Mouse (Mus musculus) CD4-positive, CD25-positive, alpha-beta regulatory T cell (primary cell): ENCODE measurements around the gene Gm21904. TPM values are rescaled to one million over a fixed set of nuclear protein-coding genes. Genes with fewer than 3 reads are reported as not detected.

ENCODE experiments used
- polyA plus RNA-seq: library from polyadenylated mRNA; unstranded; fragments of 100-300 nt; shearing (Covaris generic); gene quantifications from one replicate; pipeline ENCODE4 v1.2.1, GENCODE M21; 2017

Gm21904 gene
- polyA plus RNA-seq: not detected

DNA sequence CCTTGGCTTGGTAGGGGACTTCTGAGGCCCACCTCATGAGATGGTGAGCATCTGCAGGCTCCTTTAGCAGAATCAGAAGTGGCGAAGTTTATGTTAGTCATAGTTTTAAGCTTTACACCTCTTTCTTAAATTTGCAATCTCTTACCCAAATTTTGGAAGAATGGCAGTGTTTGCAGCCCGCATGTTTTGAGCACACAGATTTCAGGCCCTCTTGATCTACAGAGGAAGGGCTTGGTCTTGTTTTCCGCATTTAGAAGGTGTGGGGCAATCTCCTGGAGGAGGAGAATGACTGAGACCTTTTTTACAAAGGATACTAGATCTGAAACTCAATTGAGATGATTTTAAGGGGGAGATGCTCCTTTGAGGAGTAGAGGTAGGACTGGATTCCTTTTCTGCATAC lies at the start of gene Gm21904:
TSS of gene Gm21904 (minus strand) at position 101 of the 400 bp plus-strand sequence.

DNA sequence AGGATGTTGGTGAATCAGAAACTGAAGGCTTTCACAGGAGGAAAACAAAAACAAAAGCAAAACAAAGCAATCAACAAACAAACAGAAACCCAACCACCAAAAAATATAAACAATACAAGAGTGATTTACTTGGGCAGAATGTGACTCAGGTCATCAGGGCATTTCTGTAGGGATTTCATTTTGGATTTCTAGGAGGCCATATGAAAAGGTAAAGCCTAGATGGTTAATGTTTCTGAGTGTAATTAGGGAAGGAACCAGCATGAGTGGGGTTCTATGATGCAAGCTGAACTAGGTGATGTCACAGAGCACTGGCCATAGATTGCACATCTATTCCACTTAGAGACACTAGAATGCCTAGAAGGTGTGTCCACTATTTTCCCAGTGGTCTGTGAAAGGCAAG lies 28.4 kb upstream of the Gm21904 start, which contains the start of the genes Gm20772 and Gm20831:
TSS of gene Gm20772 (plus strand) at position 301 of the 400 bp plus-strand sequence.
TSS of gene Gm20831 (plus strand) at position 301 of the 400 bp plus-strand sequence.

Other genes starting within 250 kb of the Gm21904 start
- gene Gm20772, start 28.5 kb upstream of the Gm21904 start, polyA plus RNA-seq: not detected
- gene Gm20831, start 28.5 kb upstream of the Gm21904 start, polyA plus RNA-seq: not detected
- gene Srsy, start 91.1 kb upstream of the Gm21904 start, polyA plus RNA-seq: not detected
- gene Gm21764, start 215.5 kb upstream of the Gm21904 start, polyA plus RNA-seq: not detected
- not detected for gene Ssty1, start 242.8 kb upstream of the Gm21904 start, polyA plus RNA-seq